Mouse (Mus musculus): Measurements from ENCODE around the gene Srp68.

The Srp68 gene

GRCm38 (mm10) chr11:116274045-116274666 is at the start of gene Srp68:
TSS of gene Srp68 (minus strand) at chr11:116274217.
- peak; percentile 96 for DNase-seq (ENCODE audit: low read depth, low spot score)

DNA sequence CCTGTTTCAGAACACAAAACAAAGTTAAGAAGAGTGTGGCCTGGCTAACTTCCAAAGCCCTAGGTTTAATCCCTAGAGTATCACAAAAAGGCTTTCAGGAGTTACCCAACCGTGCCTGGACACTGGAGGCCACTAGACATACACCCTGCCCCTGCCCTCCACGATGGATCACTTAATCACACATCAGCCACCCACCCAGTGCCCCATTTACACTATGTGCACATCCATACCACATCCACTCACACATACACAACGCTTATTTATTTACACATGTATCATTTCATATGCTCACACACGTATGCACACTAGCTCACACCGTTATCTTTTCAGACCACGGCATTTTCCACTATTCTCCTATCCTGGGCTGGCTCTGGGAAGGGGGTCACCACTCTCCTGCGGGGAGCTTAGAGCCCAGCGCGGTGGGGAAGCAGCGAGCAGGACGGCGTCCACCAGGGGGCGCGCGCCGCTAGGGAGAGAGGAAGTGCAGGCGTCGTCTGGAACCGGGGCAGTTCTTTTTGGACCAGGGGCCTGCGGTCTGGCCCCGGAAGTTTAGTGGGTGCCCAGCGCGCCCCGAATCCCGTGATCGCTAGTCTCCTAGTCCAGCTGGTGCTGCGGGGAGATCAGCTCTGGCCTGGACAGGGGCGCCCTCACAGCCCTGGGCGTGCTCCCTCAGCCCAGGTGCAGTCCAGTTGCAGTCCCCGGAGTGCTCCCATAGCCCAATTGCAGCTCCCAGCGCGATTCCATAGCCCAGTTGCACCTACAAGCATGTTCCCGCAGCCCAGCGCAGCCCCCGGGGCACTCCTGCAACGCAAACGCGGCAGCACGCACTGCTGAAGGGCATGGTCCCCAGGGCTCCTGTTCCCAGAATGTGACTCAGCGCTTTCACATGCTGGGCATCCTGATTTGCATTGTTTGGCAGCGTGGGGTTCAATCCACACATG is 45.0 kb upstream of the Srp68 start:
- no peak for DNase-seq (ENCODE audit: low read depth, low spot score)

DNA sequence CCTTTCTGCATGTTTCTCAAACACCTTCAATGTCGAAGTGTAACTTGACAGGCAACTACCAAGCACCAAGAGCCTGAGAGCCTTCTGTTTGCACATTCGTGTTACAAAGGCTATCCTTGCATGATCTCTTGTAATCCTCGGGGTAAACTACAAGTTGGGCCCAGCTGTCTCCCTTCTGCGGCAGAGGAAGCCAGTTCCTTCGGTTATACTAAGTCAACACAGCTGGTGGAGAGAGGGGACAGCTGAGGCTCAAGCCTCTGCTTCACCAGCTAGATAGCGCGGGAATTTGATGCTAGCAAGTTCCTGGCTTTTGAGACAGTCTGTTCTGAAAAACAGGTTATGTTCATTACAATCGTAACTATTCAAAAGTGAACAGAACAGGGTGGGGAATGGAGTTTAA is 38.3 kb upstream of the Srp68 start:
- DNase-seq (ENCODE audit: low read depth, low spot score): no peak

- no peak for DNase-seq (ENCODE audit: low read depth, low spot score)
Observed at GRCm38 (mm10) chr11:116311169-116311568, 37.2 kb upstream of the Srp68 start.

DNA sequence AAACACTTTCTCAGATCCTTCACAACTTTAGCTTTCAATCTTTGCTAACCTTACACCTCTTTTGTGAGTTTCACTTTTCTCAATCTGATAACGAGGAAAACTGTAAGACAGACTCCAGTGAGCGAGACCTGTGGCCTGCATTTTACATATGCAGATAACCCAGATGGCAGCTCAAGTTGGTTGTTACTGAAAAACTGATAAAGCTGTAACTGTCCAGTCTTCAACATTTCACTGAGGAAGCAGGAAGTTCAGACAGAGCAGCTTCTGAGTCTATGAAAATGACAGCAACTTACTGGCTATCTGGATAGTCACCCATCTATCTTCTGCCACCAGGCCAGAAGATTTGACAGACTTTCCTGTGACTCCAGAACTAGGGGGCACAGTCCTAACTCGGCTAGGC is 35.6 kb upstream of the Srp68 start:
- no peak for DNase-seq (ENCODE audit: low read depth, low spot score)

GRCm38 (mm10) chr11:116307762-116308531 is 33.9 kb upstream of the Srp68 start:
- DNase-seq (ENCODE audit: low read depth, low spot score): no peak

DNA sequence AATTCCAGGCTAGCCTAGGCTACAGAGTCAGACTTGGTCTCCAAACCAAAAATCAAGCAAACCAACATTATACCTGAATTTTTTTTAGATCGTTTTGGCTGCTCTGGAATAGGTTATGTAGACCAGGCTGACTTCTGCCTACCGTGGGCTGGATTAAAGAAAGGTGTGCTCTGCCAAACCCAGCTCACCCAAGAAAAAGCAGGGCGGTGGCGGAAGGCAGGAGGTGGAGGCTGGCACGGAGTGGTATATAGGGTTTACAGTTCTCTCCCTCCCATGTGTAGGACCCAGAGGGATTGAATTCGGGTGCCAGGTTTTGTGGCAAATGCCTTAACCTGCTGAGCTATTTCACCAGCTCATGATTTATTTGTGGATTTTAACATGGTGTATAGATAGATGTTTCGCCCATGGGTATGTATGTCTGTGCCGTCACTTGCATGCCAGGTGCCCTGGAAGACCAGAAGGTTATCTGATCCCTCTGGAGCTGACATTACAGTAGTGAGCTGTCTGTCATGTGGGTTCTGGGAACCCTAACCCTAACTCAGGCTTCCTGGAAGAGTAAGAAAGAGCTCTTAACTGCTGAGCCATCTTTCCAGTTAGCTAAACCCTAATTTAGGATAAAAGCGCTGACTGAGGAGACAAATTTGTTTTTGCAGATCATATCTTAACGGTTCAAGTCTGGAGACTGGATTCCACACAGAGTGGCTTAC is 33.2 kb upstream of the Srp68 start, which contains the start of gene Exoc7:
Exoc7 (minus strand) TSS at position 215 of the 707 bp plus-strand sequence.
- no peak for DNase-seq (ENCODE audit: low read depth, low spot score)

DNA sequence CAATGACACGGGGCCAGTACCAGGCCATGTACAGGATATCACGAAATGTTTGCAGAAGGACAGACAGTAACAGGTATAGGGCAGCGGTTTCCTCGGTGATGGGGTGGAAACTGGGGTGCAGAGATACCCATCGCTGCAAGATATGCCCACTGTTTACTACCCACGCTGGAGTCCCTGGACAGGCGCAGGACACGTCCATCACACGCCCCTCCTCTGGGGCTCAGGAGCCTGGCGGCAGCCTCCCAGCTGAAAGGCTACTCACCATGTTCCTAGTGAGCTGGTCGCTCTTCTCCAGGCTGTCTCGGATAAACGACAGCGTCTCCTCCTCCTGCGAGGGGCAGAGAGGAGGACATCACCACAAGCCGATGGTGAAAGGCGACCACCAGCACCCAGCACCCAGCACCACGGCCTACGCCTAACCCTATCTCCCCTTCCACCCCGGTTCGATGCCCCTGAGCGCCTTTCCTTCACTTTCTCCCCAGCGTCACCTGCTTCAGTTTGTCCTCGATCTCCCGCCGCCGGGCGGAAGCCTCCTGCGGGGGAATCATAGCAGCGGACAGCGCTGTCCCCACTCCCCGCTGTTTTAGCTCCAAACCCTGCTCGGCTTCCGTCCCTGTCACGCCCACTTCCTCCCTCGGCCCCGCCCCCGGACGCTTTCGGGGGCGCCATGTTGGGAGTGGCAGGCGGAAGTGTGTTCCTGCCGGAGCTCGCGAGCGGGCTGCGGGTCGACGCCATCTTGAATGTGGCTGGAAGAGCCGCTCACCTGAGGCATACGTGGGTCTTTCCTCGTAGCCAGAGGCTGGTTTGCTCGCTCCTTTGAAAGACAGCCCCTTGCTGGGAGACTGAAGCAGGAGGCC is 32.3 kb upstream of the Srp68 start:
- peak; percentile 87 for DNase-seq (ENCODE audit: low read depth, low spot score)

DNA sequence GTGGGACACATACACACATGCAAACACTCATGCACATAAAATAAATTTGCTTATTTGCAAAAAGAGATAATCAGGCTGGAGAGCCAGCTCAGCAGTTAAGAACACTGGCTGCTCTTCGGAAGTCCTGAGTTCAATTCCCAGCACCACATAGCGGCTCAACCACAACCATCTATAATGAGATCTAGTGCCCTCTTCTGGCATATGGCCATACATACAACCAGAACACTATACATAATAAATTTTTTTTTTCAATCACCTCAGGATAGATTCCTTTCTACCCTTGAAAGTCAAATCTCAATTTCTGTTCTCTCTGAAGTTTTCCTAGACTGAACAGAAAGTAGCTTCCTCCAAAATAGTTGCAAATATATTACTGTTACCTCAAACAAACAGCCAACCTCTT is 31.4 kb upstream of the Srp68 start:
- DNase-seq (ENCODE audit: low read depth, low spot score): no peak

GRCm38 (mm10) chr11:116298621-116299020 is 24.6 kb upstream of the Srp68 start:
- DNase-seq (ENCODE audit: low read depth, low spot score): no peak

- no peak for DNase-seq (ENCODE audit: low read depth, low spot score)
Observed at GRCm38 (mm10) chr11:116298221-116298620, 24.2 kb upstream of the Srp68 start.

DNA sequence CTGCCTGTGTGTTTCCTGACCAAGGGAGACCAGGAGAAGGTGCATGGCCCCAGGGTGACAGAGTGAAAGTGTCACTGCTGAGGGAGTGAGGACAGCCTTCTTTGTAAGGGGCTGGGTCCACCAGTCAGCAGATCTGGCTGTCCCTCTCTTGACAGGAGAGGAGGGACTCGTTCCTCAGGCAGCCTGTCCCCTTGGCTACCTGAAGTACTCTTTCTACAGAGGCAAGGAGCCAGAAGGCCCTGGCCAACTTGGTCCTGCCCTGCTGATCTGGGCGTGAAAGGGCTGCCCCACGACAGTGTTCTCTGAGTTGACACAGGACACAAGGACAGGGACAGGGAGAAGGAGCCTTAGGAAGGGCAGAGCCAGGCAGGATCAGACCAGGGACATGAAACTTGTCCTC is 23.0 kb upstream of the Srp68 start:
- no peak for DNase-seq (ENCODE audit: low read depth, low spot score)

- DNase-seq (ENCODE audit: low read depth, low spot score): no peak
Observed at GRCm38 (mm10) chr11:116296191-116296734, 22.2 kb upstream of the Srp68 start.

- DNase-seq (ENCODE audit: low read depth, low spot score): no peak
Observed at GRCm38 (mm10) chr11:116294319-116294718, 20.3 kb upstream of the Srp68 start.

- DNase-seq (ENCODE audit: low read depth, low spot score): no peak
Observed at GRCm38 (mm10) chr11:116293538-116294137, 19.6 kb upstream of the Srp68 start.

GRCm38 (mm10) chr11:116292401-116292800 is 18.4 kb upstream of the Srp68 start:
- no peak for DNase-seq (ENCODE audit: low read depth, low spot score)

GRCm38 (mm10) chr11:116290556-116290955 is 16.5 kb upstream of the Srp68 start:
- no peak for DNase-seq (ENCODE audit: low read depth, low spot score)

- DNase-seq (ENCODE audit: low read depth, low spot score): no peak
Observed at GRCm38 (mm10) chr11:116287351-116287750, 13.3 kb upstream of the Srp68 start.

- DNase-seq (ENCODE audit: low read depth, low spot score): no peak
Observed at GRCm38 (mm10) chr11:116285770-116286191, 11.8 kb upstream of the Srp68 start.

DNA sequence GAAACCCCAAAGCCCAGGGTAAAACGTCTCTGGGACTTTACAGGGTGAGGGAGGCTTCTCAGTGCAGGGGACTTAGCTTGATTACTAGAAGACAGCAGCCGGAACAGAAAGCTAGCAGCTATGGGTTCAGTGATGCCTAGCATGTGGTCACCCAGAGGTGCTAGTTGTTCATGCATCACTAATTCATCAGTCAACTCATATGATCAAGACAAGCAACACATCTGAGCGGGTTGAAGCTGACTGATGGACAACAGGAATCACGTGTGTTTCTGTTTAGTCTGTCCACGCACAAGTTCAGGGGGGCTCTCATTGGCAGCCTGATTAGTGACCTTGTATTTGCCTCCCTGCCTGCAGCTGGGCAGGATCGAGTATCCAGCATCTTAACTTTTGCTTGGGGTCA is 10.0 kb upstream of the Srp68 start:
- no peak for DNase-seq (ENCODE audit: low read depth, low spot score)
